Mouse (Mus musculus) lung, postnatal 10 days (tissue): ENCODE measurements around the gene 1520401A03Rik.

Experiments
- DNase-seq: peaks from one replicate; pipeline ENCODE4 v3.0.0; 2021

1520401A03Rik gene

GRCm38 (mm10) chr17:23699131-23700077 lies 23.2 kb downstream of the 1520401A03Rik start:
- peak; percentile 41 for DNase-seq

GRCm38 (mm10) chr17:23695801-23696200 lies 26.8 kb downstream of the 1520401A03Rik start:
- DNase-seq: no peak

GRCm38 (mm10) chr17:23694491-23694890 lies 28.1 kb downstream of the 1520401A03Rik start:
- DNase-seq: no peak

GRCm38 (mm10) chr17:23683856-23684672 lies 38.5 kb downstream of the 1520401A03Rik start, which contains the start of gene Cldn9:
TSS of gene Cldn9 (minus strand) at chr17:23684026.
- no peak for DNase-seq

GRCm38 (mm10) chr17:23683226-23683625 lies 39.4 kb downstream of the 1520401A03Rik start:
- no peak for DNase-seq

- DNase-seq: no peak
Observed at GRCm38 (mm10) chr17:23682530-23682929, 40.1 kb downstream of the 1520401A03Rik start.

GRCm38 (mm10) chr17:23682092-23682491 lies 40.5 kb downstream of the 1520401A03Rik start:
- DNase-seq: no peak

GRCm38 (mm10) chr17:23681086-23681485 lies 41.5 kb downstream of the 1520401A03Rik start:
- DNase-seq: peak; percentile 20

GRCm38 (mm10) chr17:23680336-23680735 lies 42.2 kb downstream of the 1520401A03Rik start:
- DNase-seq: no peak

- DNase-seq: no peak
Observed at GRCm38 (mm10) chr17:23679127-23679835, 43.3 kb downstream of the 1520401A03Rik start, which contains the start of gene Cldn6. TSS of gene Cldn6 (plus strand) at chr17:23679249.

- DNase-seq: peak; percentile 92
Observed at GRCm38 (mm10) chr17:23677236-23677679, 45.3 kb downstream of the 1520401A03Rik start, which contains the start of gene Tnfrsf12a. TSS of gene Tnfrsf12a (minus strand) at chr17:23677468.

GRCm38 (mm10) chr17:23676473-23677031 lies 46.0 kb downstream of the 1520401A03Rik start:
- peak; percentile 63 for DNase-seq

GRCm38 (mm10) chr17:23675564-23676281 lies 46.9 kb downstream of the 1520401A03Rik start:
- peak; percentile 65 for DNase-seq

- DNase-seq: peak; percentile 70
Observed at GRCm38 (mm10) chr17:23675127-23675526, 47.5 kb downstream of the 1520401A03Rik start.

- DNase-seq: peak; percentile 21
Observed at GRCm38 (mm10) chr17:23674271-23674952, 48.2 kb downstream of the 1520401A03Rik start.

- DNase-seq: peak; percentile 94
Observed at GRCm38 (mm10) chr17:23673424-23674073, 49.0 kb downstream of the 1520401A03Rik start, which contains the start of the genes Hcfc1r1 and Thoc6. TSS of gene Hcfc1r1 (plus strand) at chr17:23673596. TSS of gene Thoc6 (minus strand) at chr17:23673882.

- no peak for DNase-seq
Observed at GRCm38 (mm10) chr17:23672761-23673160, 49.8 kb downstream of the 1520401A03Rik start.

- no peak for DNase-seq
Observed at GRCm38 (mm10) chr17:23671519-23671918, 51.1 kb downstream of the 1520401A03Rik start.

- no peak for DNase-seq
Observed at GRCm38 (mm10) chr17:23670516-23671074, 52.0 kb downstream of the 1520401A03Rik start.

GRCm38 (mm10) chr17:23665511-23665910 lies 57.1 kb downstream of the 1520401A03Rik start:
- DNase-seq: no peak
